Mouse (Mus musculus) bone marrow macrophage, adult 2 months (primary cell): Measurements from ENCODE around the gene Hba-x.

ENCODE experiments used
- CTCF ChIP-seq: IDR thresholded peaks from 2 replicates; pipeline ENCODE4 v1.5.1; 2012; ENCODE audit warnings: low read depth, mild to moderate bottlenecking, low read length, moderate library complexity
- POLR2A ChIP-seq: IDR thresholded peaks from 2 replicates; pipeline ENCODE4 v1.6.1; 2012; ENCODE audit warnings: mild to moderate bottlenecking, low read depth, low read length, borderline replicate concordance

DNA sequence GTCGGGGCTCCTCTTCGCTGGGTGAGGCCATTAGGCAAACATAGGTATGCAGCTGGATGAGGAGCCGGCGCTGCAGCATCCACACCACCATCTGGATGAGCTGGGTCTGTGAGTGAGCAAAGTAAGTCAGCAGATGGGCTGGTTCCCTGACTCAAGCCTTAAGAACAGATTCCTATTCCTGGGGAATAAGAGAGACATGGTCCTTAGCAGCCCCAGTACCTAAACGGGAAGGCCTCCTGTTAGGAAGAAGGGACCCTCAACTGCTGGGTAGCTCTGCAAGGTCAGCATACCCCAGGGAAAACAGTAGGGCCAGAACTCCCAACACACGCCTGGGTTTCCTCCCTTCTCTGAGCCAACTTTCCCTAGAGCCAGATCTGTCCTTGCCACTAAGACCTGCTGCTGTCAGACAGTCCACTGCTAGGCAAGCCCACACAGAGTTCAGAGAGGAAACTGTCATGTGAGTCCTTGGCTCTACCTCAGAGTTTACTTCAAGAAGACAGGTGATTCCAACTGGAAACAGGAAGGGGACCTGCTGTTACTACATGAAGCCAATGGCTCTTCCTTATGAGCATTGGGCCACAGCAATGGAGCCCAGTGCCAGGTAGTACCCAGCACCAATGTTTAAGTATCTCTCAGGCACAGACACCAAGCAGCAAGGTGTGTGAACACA lies 41.2 kb upstream of the Hba-x start:
- no peak for TF ChIP-seq POLR2A
- TF ChIP-seq CTCF, result no peak
